Mouse (Mus musculus): ENCODE results near the gene Tmem203.

GRCm38 (mm10) chr2:25234551-25235220 is 20.6 kb upstream of the Tmem203 start:
- TF ChIP-seq CTCF (IDR thresholded peaks at IDR 0.05; ENCODE audit: low read depth): no peak
- TF ChIP-seq EP300 (optimal IDR thresholded peaks at IDR 0.05): no peak
